8 mouse cellular contexts compared by ENCODE assay signal in genomic region chr19:37434263-37434951, GRCm38 (mm10). TPM values are rescaled to one million over a fixed set of nuclear protein-coding genes. Genes with fewer than 3 reads are reported as not detected.
DNase-seq lines count a peak whose midpoint lies in the region; ATAC-seq lines count a peak whose summit lies in the region.

Hhex (plus strand) TSS chr19:37434810.

- no peaks in the 10 kb centered on the region for H3K9me3 ChIP-seq in embryonic facial prominence, embryonic 11.5 days (replicated peaks; ENCODE audit: control insufficient read depth, low read length)
- H3K9me3 ChIP-seq in heart, embryonic 12.5 days (replicated peaks), result no peaks in the 10 kb centered on the region
- H3K9me3 ChIP-seq in kidney, embryonic 14.5 days (ENCODE audit: control insufficient read depth, low read length), result no peaks in the 10 kb centered on the region; the same call in 1 of the 2 replicates
- H3K9me3 ChIP-seq in liver, embryonic 15.5 days (replicated peaks), result no peaks in the 10 kb centered on the region

- ATAC-seq in embryonic facial prominence, embryonic 11.5 days (replicated peaks; ENCODE audit: insufficient number of reproducible peaks, low FRiP score, low TSS enrichment, low read depth), result 0 out of 2 replicates have a peak, but pooled peaks have one; percentile 70
- ATAC-seq in heart, embryonic 12.5 days (ENCODE audit: insufficient number of reproducible peaks, low FRiP score), result peak; percentile 82
- ATAC-seq in kidney, embryonic 14.5 days (ENCODE audit: low FRiP score, low TSS enrichment), result peak; percentile 80
- peak; percentile 77 for ATAC-seq in liver, embryonic 15.5 days (ENCODE audit: insufficient read depth)

- H3K27ac ChIP-seq in embryonic facial prominence, embryonic 11.5 days (replicated peaks; ENCODE audit: low read depth, low read length), result peak within 1 kb of the TSS; percentile 35; the same call in 1 of the 2 replicates
- peak within 1 kb of the TSS; percentile 67 for H3K27ac ChIP-seq in heart, embryonic 12.5 days (ENCODE audit: poor library complexity, severe bottlenecking)
- H3K27ac ChIP-seq in kidney, embryonic 14.5 days (ENCODE audit: low read depth, low read length), result peak within 1 kb of the TSS; percentile 74
- H3K27ac ChIP-seq in liver, embryonic 15.5 days (replicated peaks), result peak within 1 kb of the TSS; percentile 84

- H3K4me3 ChIP-seq in embryonic facial prominence, embryonic 11.5 days (ENCODE audit: low read depth, low read length), result peak within 1 kb of the TSS; percentile 40
- peak within 1 kb of the TSS; percentile 71 for H3K4me3 ChIP-seq in heart, embryonic 12.5 days
- peak within 1 kb of the TSS; percentile 57 for H3K4me3 ChIP-seq in kidney, embryonic 14.5 days (ENCODE audit: low read length)
- peak within 1 kb of the TSS; percentile 66 for H3K4me3 ChIP-seq in liver, embryonic 15.5 days (replicated peaks)

- DNase-seq in cerebellum, adult 18-20 months, result peak; percentile 7 to 8
- no peak for DNase-seq in cerebellum, adult 11 months
- DNase-seq in embryonic facial prominence, embryonic 11.5 days (ENCODE audit: low spot score), result peak; percentile 53
- DNase-seq in natural killer cell, adult 2 months (ENCODE audit: low spot score in 2 of 2), result peak; percentile 76 to 82
- DNase-seq in spleen, postnatal 4 days (ENCODE audit: low spot score in 2 of 2), result peak; percentile 84 to 92

- no peaks in the 10 kb centered on the region for H3K36me3 ChIP-seq in embryonic facial prominence, embryonic 11.5 days (replicated peaks; ENCODE audit: control insufficient read depth, insufficient read depth, low read depth, low read length)
- no peaks in the 10 kb centered on the region for H3K36me3 ChIP-seq in heart, embryonic 12.5 days
- H3K36me3 ChIP-seq in kidney, embryonic 14.5 days (ENCODE audit: control insufficient read depth, insufficient read depth, low read length), result no peaks in the 10 kb centered on the region
- H3K36me3 ChIP-seq in liver, embryonic 15.5 days (replicated peaks), result no peaks in the 10 kb centered on the region

- H3K4me1 ChIP-seq in embryonic facial prominence, embryonic 11.5 days (ENCODE audit: control insufficient read depth, insufficient read depth, low read length), result no peaks in the 10 kb centered on the region; the same call in 1 of the 2 replicates
- peaks cover 18% of the 10 kb centered on the region for H3K4me1 ChIP-seq in heart, embryonic 12.5 days (replicated peaks)
- 0 out of 2 replicates have a peak, but pooled peaks cover 4% of the 10 kb centered on the region for H3K4me1 ChIP-seq in kidney, embryonic 14.5 days (ENCODE audit: control insufficient read depth, insufficient read depth, low read length)
- H3K4me1 ChIP-seq in liver, embryonic 15.5 days (replicated peaks), result peaks cover 38% of the 10 kb centered on the region

- peaks cover 63% of the 10 kb centered on the region for H3K27me3 ChIP-seq in embryonic facial prominence, embryonic 11.5 days (ENCODE audit: control insufficient read depth, insufficient read depth, low read length)
- H3K27me3 ChIP-seq in heart, embryonic 12.5 days (replicated peaks), result peaks cover 70% of the 10 kb centered on the region
- H3K27me3 ChIP-seq in kidney, embryonic 14.5 days (ENCODE audit: control insufficient read depth, insufficient read depth, low read length), result peaks cover 88% of the 10 kb centered on the region
- peaks cover 83% of the 10 kb centered on the region for H3K27me3 ChIP-seq in liver, embryonic 15.5 days

- under 1% methylated on average over 65 of the region's 79 CpGs for WGBS in embryonic facial prominence, embryonic 11.5 days
- WGBS in heart, embryonic 12.5 days, result under 1% methylated on average over 62 of the region's 79 CpGs
- under 1% methylated on average over 67 of the region's 79 CpGs for WGBS in kidney, embryonic 14.5 days
- under 1% methylated on average over 72 of the region's 79 CpGs for WGBS in liver, embryonic 15.5 days (ENCODE audit: insufficient replicate concordance)

- H3K9ac ChIP-seq in embryonic facial prominence, embryonic 11.5 days (replicated peaks; ENCODE audit: low read length), result peak within 1 kb of the TSS; percentile 39
- peak within 1 kb of the TSS; percentile 70 for H3K9ac ChIP-seq in heart, embryonic 12.5 days
- H3K9ac ChIP-seq in kidney, embryonic 14.5 days (ENCODE audit: low read depth, low read length), result peak within 1 kb of the TSS; percentile 56
- peak within 1 kb of the TSS; percentile 66 for H3K9ac ChIP-seq in liver, embryonic 15.5 days

- peak within 1 kb of the TSS; percentile 64 for H3K4me2 ChIP-seq in embryonic facial prominence, embryonic 11.5 days (ENCODE audit: low read depth, low read length)
- H3K4me2 ChIP-seq in heart, embryonic 12.5 days, result peak within 1 kb of the TSS; percentile 81
- H3K4me2 ChIP-seq in kidney, embryonic 14.5 days (replicated peaks; ENCODE audit: low read depth, low read length), result peak within 1 kb of the TSS; percentile 64
- H3K4me2 ChIP-seq in liver, embryonic 15.5 days, result peak within 1 kb of the TSS; percentile 79

RNA-seq across cellular contexts. Expression of gene Hhex, which starts in this region (rescaled TPM):
- 3.9 and 4.0 TPM in 2 replicates for polyA plus RNA-seq in embryonic facial prominence, embryonic 11.5 days (2014; fragmentation: Nextera tagmentation; extraction: Ambion mirVana)
- polyA plus RNA-seq in heart, embryonic 12.5 days (2016; fragmentation: Nextera tagmentation; extraction: Ambion mirVana), result 13.4 and 14.0 TPM in 2 replicates
- polyA plus RNA-seq in kidney, embryonic 14.5 days (2014; fragmentation: Nextera tagmentation; extraction: Ambion mirVana), result 11.5 and 11.6 TPM in 2 replicates
- polyA plus RNA-seq in liver, embryonic 15.5 days (2015; fragmentation: Nextera tagmentation; extraction: Ambion mirVana), result 28.5 and 30.3 TPM in 2 replicates
